Mouse (Mus musculus) midbrain, embryonic 12.5 days (tissue): ENCODE measurements around the gene Ydjc. TPM values are rescaled to one million over a fixed set of nuclear protein-coding genes. Genes with fewer than 3 reads are reported as not detected.

ENCODE experiments used
- ATAC-seq: fragments of 200-750 bp; cut with Nextera tagmentation; 2 replicates; pipeline ENCODE4 v1.8.0; 2017; ENCODE audit warnings: low read depth, moderate TSS enrichment, moderate library complexity; ENCODE audit not compliant: low FRiP score
- H3K27ac ChIP-seq: fragments of 300-500 bp; sonication (generic); replicated peaks from 2 replicates; pipeline ENCODE4 v1.5.1; 2016; ENCODE audit warnings: mild to moderate bottlenecking
- H3K27me3 ChIP-seq: fragments of 300-500 bp; sonication (generic); 2 replicates; pipeline ENCODE4 v1.6.1; 2016; ENCODE audit warnings: mild to moderate bottlenecking
- H3K36me3 ChIP-seq: fragments of 300-500 bp; sonication (generic); 2 replicates; pipeline ENCODE4 v1.6.1; 2016
- H3K4me1 ChIP-seq: fragments of 300-500 bp; sonication (generic); 2 replicates; pipeline ENCODE4 v1.6.1; 2016
- H3K4me2 ChIP-seq: fragments of 300-500 bp; sonication (generic); replicated peaks from 2 replicates; pipeline ENCODE4 v1.6.1; 2016; ENCODE audit warnings: mild to moderate bottlenecking, moderate library complexity
- H3K4me3 ChIP-seq: fragments of 300-500 bp; sonication (generic); 2 replicates; pipeline ENCODE4 v1.5.1; 2016; ENCODE audit warnings: mild to moderate bottlenecking
- H3K9ac ChIP-seq: fragments of 300-500 bp; sonication (generic); replicated peaks from 2 replicates; pipeline ENCODE4 v1.6.1; 2016; ENCODE audit warnings: mild to moderate bottlenecking, moderate library complexity
- H3K9me3 ChIP-seq: fragments of 300-500 bp; sonication (generic); 2 replicates; pipeline ENCODE4 v1.6.1; 2016; ENCODE audit warnings: mild to moderate bottlenecking
- WGBS: fragments of 180-500 bp; shearing (Covaris S2); methylation state at CpG from one replicate; pipeline ENCODE4 v1.1.7; 2016; 5-methylcytosine and 5-hydroxymethylcytosine counted together
- polyA plus RNA-seq: library from polyadenylated mRNA; unstranded; fragments of >200 nt; fragmentation: Nextera tagmentation; extraction: Ambion mirVana; gene quantifications from 2 replicates; pipeline ENCODE4 v1.2.1, GENCODE M21; 2016

Gene Ydjc
- polyA plus RNA-seq, result 9.6 and 10.0 TPM in 2 replicates

GRCm38 (mm10) chr16:17144339-17144738, at the start of gene Ydjc:
Ydjc (plus strand) TSS chr16:17144621.
- Histone ChIP-seq H3K4me1 (peaks cover 12% of the 10 kb centered on the region; the same call in 1 of the 2 replicates), H3K9me3 (no peaks in the 10 kb centered on the region), H3K27me3 (peaks cover 20% of the 10 kb centered on the region), H3K4me3 (no peak within 1 kb of the TSS), H3K27ac (no peak within 1 kb of the TSS), H3K36me3 (no peaks in the 10 kb centered on the region), H3K9ac (no peak within 1 kb of the TSS), H3K4me2 (no peak within 1 kb of the TSS)
- no peak for ATAC-seq
- 17% methylated on average over 7 of the region's 7 CpGs for WGBS

- Histone ChIP-seq H3K4me3 (no peak overlapping the region), H3K9me3 (no peaks in the 10 kb centered on the region), H3K4me2 (no peak overlapping the region), H3K27me3 (no peaks in the 10 kb centered on the region), H3K27ac (no peak overlapping the region), H3K36me3 (peaks cover 93% of the 10 kb centered on the region), H3K9ac (no peak overlapping the region), H3K4me1 (no peaks in the 10 kb centered on the region)
- WGBS, result 98% methylated on average over 3 of the region's 3 CpGs
- ATAC-seq, result no peak
Observed at GRCm38 (mm10) chr16:17096938-17097337, 47.5 kb upstream of the Ydjc start.

- 80% methylated on average over 7 of the region's 7 CpGs for WGBS
- Histone ChIP-seq H3K4me3 (no peak overlapping the region), H3K9ac (no peak overlapping the region), H3K4me1 (no peaks in the 10 kb centered on the region; the same call in 1 of the 2 replicates), H3K9me3 (no peaks in the 10 kb centered on the region), H3K27ac (no peak overlapping the region), H3K4me2 (no peak overlapping the region), H3K27me3 (no peaks in the 10 kb centered on the region), H3K36me3 (peaks cover 72% of the 10 kb centered on the region)
- no peak for ATAC-seq
Observed at GRCm38 (mm10) chr16:17102630-17103220, 41.7 kb upstream of the Ydjc start.

GRCm38 (mm10) chr16:17104600-17104999, 39.8 kb upstream of the Ydjc start:
- Histone ChIP-seq H3K36me3 (peaks cover 62% of the 10 kb centered on the region), H3K9ac (no peak overlapping the region)

GRCm38 (mm10) chr16:17110771-17111743, 33.4 kb upstream of the Ydjc start, which contains the start of gene Ppil2:
Ppil2 (minus strand) TSS chr16:17111257.
- Histone ChIP-seq H3K36me3 (peaks cover 50% of the 10 kb centered on the region), H3K9ac (peak within 1 kb of the TSS; percentile 72)

More at GRCm38 (mm10) chr16:17104600-17104999, 39.8 kb upstream of the Ydjc start:
- no peak for ATAC-seq
- Histone ChIP-seq H3K4me1 (peaks cover 2% of the 10 kb centered on the region), H3K4me2 (no peak overlapping the region), H3K4me3 (no peak overlapping the region), H3K27ac (no peak overlapping the region), H3K27me3 (no peaks in the 10 kb centered on the region), H3K9me3 (no peaks in the 10 kb centered on the region)
- WGBS, result 91% methylated on average over 4 of the region's 4 CpGs

GRCm38 (mm10) chr16:17117309-17117799, 27.1 kb upstream of the Ydjc start:
- Histone ChIP-seq H3K4me3 (no peak overlapping the region), H3K9me3 (no peaks in the 10 kb centered on the region), H3K4me2 (no peak overlapping the region), H3K27ac (no peak overlapping the region), H3K36me3 (peaks cover 71% of the 10 kb centered on the region), H3K27me3 (no peaks in the 10 kb centered on the region), H3K9ac (no peak overlapping the region), H3K4me1 (peaks cover 10% of the 10 kb centered on the region)
- 93% methylated on average over 5 of the region's 5 CpGs for WGBS
- no peak for ATAC-seq

More at GRCm38 (mm10) chr16:17110771-17111743, 33.4 kb upstream of the Ydjc start, which contains the start of gene Ppil2:
- ATAC-seq, result peak; percentile 79
- Histone ChIP-seq H3K4me1 (peaks cover 12% of the 10 kb centered on the region), H3K27ac (peak within 1 kb of the TSS; percentile 54; the same call in 1 of the 2 replicates), H3K27me3 (no peaks in the 10 kb centered on the region), H3K9me3 (no peaks in the 10 kb centered on the region), H3K4me3 (peak within 1 kb of the TSS; percentile 85), H3K4me2 (peak within 1 kb of the TSS; percentile 73)
- 10% methylated on average over 38 of the region's 38 CpGs for WGBS

- WGBS, result 52% methylated on average over 13 of the region's 14 CpGs
- Histone ChIP-seq H3K4me2 (peak overlapping the region; percentile 82), H3K36me3 (peaks cover 42% of the 10 kb centered on the region), H3K27ac (no peak overlapping the region), H3K9ac (0 out of 2 replicates have a peak overlapping the region, but pooled peaks have one; percentile 25), H3K4me1 (peaks cover 37% of the 10 kb centered on the region), H3K9me3 (no peaks in the 10 kb centered on the region), H3K4me3 (peak overlapping the region; percentile 17; the same call in 1 of the 2 replicates), H3K27me3 (no peaks in the 10 kb centered on the region)
- ATAC-seq, result no peak
Observed at GRCm38 (mm10) chr16:17121569-17121968, 22.9 kb upstream of the Ydjc start.

- Histone ChIP-seq H3K4me2 (peak overlapping the region; percentile 82), H3K9me3 (no peaks in the 10 kb centered on the region), H3K36me3 (peaks cover 26% of the 10 kb centered on the region), H3K27me3 (no peaks in the 10 kb centered on the region), H3K4me1 (peaks cover 37% of the 10 kb centered on the region), H3K27ac (peak overlapping the region; percentile 66), H3K4me3 (peak overlapping the region; percentile 48), H3K9ac (peak overlapping the region; percentile 76)
- WGBS, result under 1% methylated on average over 22 of the region's 22 CpGs
- peak; percentile 59 for ATAC-seq
Observed at GRCm38 (mm10) chr16:17124119-17124870, 20.1 kb upstream of the Ydjc start.

- Histone ChIP-seq H3K27me3 (no peaks in the 10 kb centered on the region), H3K4me1 (peaks cover 37% of the 10 kb centered on the region), H3K9ac (peak within 1 kb of the TSS; percentile 76), H3K36me3 (peaks cover 19% of the 10 kb centered on the region), H3K4me3 (peak within 1 kb of the TSS; percentile 48), H3K9me3 (no peaks in the 10 kb centered on the region), H3K4me2 (peak within 1 kb of the TSS; percentile 82), H3K27ac (peak within 1 kb of the TSS; percentile 66)
- peak; percentile 94 for ATAC-seq
- under 1% methylated on average over 25 of the region's 25 CpGs for WGBS
Observed at GRCm38 (mm10) chr16:17124871-17125520, 19.4 kb upstream of the Ydjc start, which contains the start of gene 2610318N02Rik. 2610318N02Rik (minus strand) TSS chr16:17125167.

- H3K4me3 ChIP-seq, result no peak overlapping the region
- WGBS, result 96% methylated on average over 1 of the region's 1 CpGs
- no peak overlapping the region for H3K27ac ChIP-seq
- H3K4me2 ChIP-seq, result no peak overlapping the region
- H3K9ac ChIP-seq, result no peak overlapping the region
- H3K9me3 ChIP-seq, result no peaks in the 10 kb centered on the region
- 0 out of 2 replicates have a peak, but pooled peaks cover 7% of the 10 kb centered on the region for H3K27me3 ChIP-seq
- no peak for ATAC-seq
- peaks cover 38% of the 10 kb centered on the region for H3K4me1 ChIP-seq
- peaks cover 7% of the 10 kb centered on the region for H3K36me3 ChIP-seq
Observed at GRCm38 (mm10) chr16:17127292-17127691, 17.1 kb upstream of the Ydjc start.
